Mouse (Mus musculus) midbrain, embryonic 14.5 days (tissue): ENCODE measurements around the gene Slc30a10. TPM values are rescaled to one million over a fixed set of nuclear protein-coding genes. Genes with fewer than 3 reads are reported as not detected.

ENCODE experiments used
- ATAC-seq: fragments of 200-750 bp; cut with Nextera tagmentation; 2 replicates; pipeline ENCODE4 v1.8.0; 2017; ENCODE audit warnings: moderate number of reproducible peaks, moderate library complexity; ENCODE audit not compliant: low FRiP score, low TSS enrichment
- DNase-seq: peaks from one replicate; pipeline ENCODE4 v3.0.0-alpha.2; 2015
- H3K27ac ChIP-seq: fragments of 300-500 bp; sonication (generic); replicated peaks from 2 replicates; pipeline ENCODE4 v1.5.1; 2014; ENCODE audit warnings: mild to moderate bottlenecking, low read depth, low read length, moderate library complexity
- H3K27me3 ChIP-seq: fragments of 300-500 bp; sonication (generic); 2 replicates; pipeline ENCODE4 v1.6.1; 2014; ENCODE audit warnings: low read length, control low read depth, mixed read lengths; ENCODE audit not compliant: control insufficient read depth, insufficient read depth
- H3K36me3 ChIP-seq: fragments of 300-500 bp; sonication (generic); 2 replicates; pipeline ENCODE4 v1.6.1; 2014; ENCODE audit warnings: low read length, control low read depth; ENCODE audit not compliant: control insufficient read depth, insufficient read depth
- H3K4me1 ChIP-seq: fragments of 300-500 bp; sonication (generic); 2 replicates; pipeline ENCODE4 v1.6.1; 2014; ENCODE audit warnings: mild to moderate bottlenecking, antibody characterized with exemption, low read length, control low read depth; ENCODE audit not compliant: control insufficient read depth, insufficient read depth
- H3K4me2 ChIP-seq: fragments of 300-500 bp; sonication (generic); 2 replicates; pipeline ENCODE4 v1.6.1; 2014; ENCODE audit warnings: mild to moderate bottlenecking, low read length, moderate library complexity
- H3K4me3 ChIP-seq: fragments of 300-500 bp; sonication (generic); replicated peaks from 2 replicates; pipeline ENCODE4 v1.5.1; 2014; ENCODE audit warnings: low read depth, low read length
- H3K9ac ChIP-seq: fragments of 300-500 bp; sonication (generic); replicated peaks from 2 replicates; pipeline ENCODE4 v1.6.1; 2014; ENCODE audit warnings: mild to moderate bottlenecking, low read length, moderate library complexity
- H3K9me3 ChIP-seq: fragments of 300-500 bp; sonication (generic); 2 replicates; pipeline ENCODE4 v1.6.1; 2016; ENCODE audit warnings: low read length, control low read depth, mixed read lengths; ENCODE audit not compliant: control insufficient read depth
- WGBS: fragments of 180-500 bp; shearing (Covaris S2); extraction: QIAGEN DNeasy Blood & Tissue Kit; methylation state at CpG from one replicate; pipeline ENCODE4 v1.1.7; 2014; 5-methylcytosine and 5-hydroxymethylcytosine counted together
- polyA plus RNA-seq: library from polyadenylated mRNA; unstranded; fragments of >200 nt; fragmentation: Nextera tagmentation; extraction: Ambion mirVana; gene quantifications from 2 replicates; pipeline ENCODE4 v1.2.1, GENCODE M21; 2014

Gene Slc30a10
- 4.6 and 5.7 TPM in 2 replicates for polyA plus RNA-seq

GRCm38 (mm10) chr1:185454575-185454954, at the start of gene Slc30a10:
TSS of gene Slc30a10 (plus strand) at chr1:185454848.
- Histone ChIP-seq H3K27ac (0 out of 2 replicates have a peak within 1 kb of the TSS, but pooled peaks have one; percentile 26), H3K4me3 (peak within 1 kb of the TSS; percentile 59), H3K36me3 (no peaks in the 10 kb centered on the region), H3K27me3 (peaks cover 13% of the 10 kb centered on the region), H3K4me2 (peak within 1 kb of the TSS; percentile 95), H3K4me1 (0 out of 2 replicates have a peak, but pooled peaks cover 4% of the 10 kb centered on the region), H3K9ac (peak within 1 kb of the TSS; percentile 71), H3K9me3 (no peaks in the 10 kb centered on the region)
- 3% methylated on average over 18 of the region's 18 CpGs for WGBS
- DNase-seq (peak; percentile 79), ATAC-seq (peak; percentile 75)

- no peaks in the 10 kb centered on the region for H3K9me3 ChIP-seq
- ATAC-seq (no peak), DNase-seq (no peak)
- no peak overlapping the region for H3K4me2 ChIP-seq
- no peaks in the 10 kb centered on the region for H3K27me3 ChIP-seq
- no peaks in the 10 kb centered on the region for H3K4me1 ChIP-seq
- H3K27ac ChIP-seq = no peak overlapping the region
- no peak overlapping the region for H3K9ac ChIP-seq
- H3K4me3 ChIP-seq = no peak overlapping the region
- 93% methylated on average over 10 of the region's 10 CpGs for WGBS
- peaks cover 80% of the 10 kb centered on the region for H3K36me3 ChIP-seq
These were observed 48.7 kb upstream of the Slc30a10 start for GRCm38 (mm10) chr1:185405921-185406320.

- Histone ChIP-seq H3K9ac (no peak overlapping the region), H3K9me3 (no peaks in the 10 kb centered on the region), H3K36me3 (peaks cover 89% of the 10 kb centered on the region), H3K27me3 (no peaks in the 10 kb centered on the region), H3K4me1 (no peaks in the 10 kb centered on the region), H3K4me3 (no peak overlapping the region), H3K27ac (no peak overlapping the region), H3K4me2 (no peak overlapping the region)
- 76% methylated on average over 3 of the region's 3 CpGs for WGBS
- no peak for ATAC-seq
- DNase-seq = peak; percentile 36
These were observed 44.8 kb upstream of the Slc30a10 start for GRCm38 (mm10) chr1:185409831-185410230.

GRCm38 (mm10) chr1:185418011-185418410, 36.6 kb upstream of the Slc30a10 start:
- no peak overlapping the region for H3K4me3 ChIP-seq
- ATAC-seq (no peak), DNase-seq (no peak)
- H3K4me2 ChIP-seq = no peak overlapping the region
- H3K4me1 ChIP-seq = no peaks in the 10 kb centered on the region
- 94% methylated on average over 9 of the region's 9 CpGs for WGBS
- no peaks in the 10 kb centered on the region for H3K9me3 ChIP-seq
- no peak overlapping the region for H3K9ac ChIP-seq
- peaks cover 87% of the 10 kb centered on the region for H3K36me3 ChIP-seq
- no peak overlapping the region for H3K27ac ChIP-seq
- H3K27me3 ChIP-seq = no peaks in the 10 kb centered on the region

GRCm38 (mm10) chr1:185419805-185420204, 34.8 kb upstream of the Slc30a10 start:
- no peaks in the 10 kb centered on the region for H3K9me3 ChIP-seq
- no peak overlapping the region for H3K4me2 ChIP-seq
- H3K4me1 ChIP-seq = no peaks in the 10 kb centered on the region
- WGBS = 95% methylated on average over 5 of the region's 5 CpGs
- no peak overlapping the region for H3K9ac ChIP-seq
- no peak overlapping the region for H3K27ac ChIP-seq
- H3K36me3 ChIP-seq = peaks cover 87% of the 10 kb centered on the region
- no peaks in the 10 kb centered on the region for H3K27me3 ChIP-seq
- ATAC-seq = no peak
- no peak for DNase-seq
- H3K4me3 ChIP-seq = no peak overlapping the region

GRCm38 (mm10) chr1:185420776-185421175, 33.9 kb upstream of the Slc30a10 start:
- H3K4me1 ChIP-seq = no peaks in the 10 kb centered on the region
- no peaks in the 10 kb centered on the region for H3K9me3 ChIP-seq
- H3K4me3 ChIP-seq = no peak overlapping the region
- no peak overlapping the region for H3K27ac ChIP-seq
- DNase-seq (no peak), ATAC-seq (no peak)
- H3K36me3 ChIP-seq = peaks cover 86% of the 10 kb centered on the region
- no peak overlapping the region for H3K4me2 ChIP-seq
- 97% methylated on average over 6 of the region's 6 CpGs for WGBS
- H3K27me3 ChIP-seq = no peaks in the 10 kb centered on the region
- H3K9ac ChIP-seq = no peak overlapping the region

- H3K4me3 ChIP-seq = no peak overlapping the region
- H3K9ac ChIP-seq = no peak overlapping the region
- 92% methylated on average over 5 of the region's 5 CpGs for WGBS
- H3K4me2 ChIP-seq = no peak overlapping the region
- H3K4me1 ChIP-seq = no peaks in the 10 kb centered on the region
- no peak for ATAC-seq
- H3K36me3 ChIP-seq = peaks cover 66% of the 10 kb centered on the region
- H3K27ac ChIP-seq = no peak overlapping the region
- no peak for DNase-seq
- no peaks in the 10 kb centered on the region for H3K9me3 ChIP-seq
- no peaks in the 10 kb centered on the region for H3K27me3 ChIP-seq
These were observed 28.1 kb upstream of the Slc30a10 start for GRCm38 (mm10) chr1:185426583-185426982.

- WGBS = 89% methylated on average over 5 of the region's 5 CpGs
- Histone ChIP-seq H3K4me2 (no peak overlapping the region), H3K4me1 (no peaks in the 10 kb centered on the region), H3K27me3 (no peaks in the 10 kb centered on the region), H3K9ac (no peak overlapping the region), H3K36me3 (peaks cover 31% of the 10 kb centered on the region), H3K4me3 (no peak overlapping the region), H3K27ac (no peak overlapping the region), H3K9me3 (no peaks in the 10 kb centered on the region)
- DNase-seq = no peak
- no peak for ATAC-seq
These were observed 24.2 kb upstream of the Slc30a10 start for GRCm38 (mm10) chr1:185430488-185430887.

GRCm38 (mm10) chr1:185431245-185431997, 23.2 kb upstream of the Slc30a10 start:
- no peak overlapping the region for H3K4me3 ChIP-seq
- no peak for DNase-seq
- WGBS = 83% methylated on average over 6 of the region's 6 CpGs
- no peaks in the 10 kb centered on the region for H3K4me1 ChIP-seq
- no peaks in the 10 kb centered on the region for H3K27me3 ChIP-seq
- no peak for ATAC-seq
- H3K27ac ChIP-seq = no peak overlapping the region
- no peak overlapping the region for H3K4me2 ChIP-seq
- no peak overlapping the region for H3K9ac ChIP-seq
- H3K9me3 ChIP-seq = no peaks in the 10 kb centered on the region
- peaks cover 27% of the 10 kb centered on the region for H3K36me3 ChIP-seq
